Mouse (Mus musculus) A20 (cell line): Measurements from ENCODE around the gene Dnajb6.
"Not testable (repeated sequence)": the region's sequence is repeated elsewhere in the genome, so short reads cannot be mapped to it uniquely, and the experiment has no call there.

ENCODE experiments used
- DNase-seq: peaks from one replicate; pipeline ENCODE4 v3.0.0-alpha.2; 2011; ENCODE audit warnings: low read depth, low spot score

Dnajb6 gene

GRCm38 (mm10) chr5:29735557-29736061 lies at the start of gene Dnajb6, which contains the start of gene Gm5129:
Gene Dnajb6 (plus strand): TSS chr5:29735688.
Gene Gm5129 (minus strand): TSS chr5:29735936.
- DNase-seq = peak; percentile 98

- DNase-seq = peak; percentile 54
These were observed 47.8 kb upstream of the Dnajb6 start for GRCm38 (mm10) chr5:29687671-29688070.

DNA sequence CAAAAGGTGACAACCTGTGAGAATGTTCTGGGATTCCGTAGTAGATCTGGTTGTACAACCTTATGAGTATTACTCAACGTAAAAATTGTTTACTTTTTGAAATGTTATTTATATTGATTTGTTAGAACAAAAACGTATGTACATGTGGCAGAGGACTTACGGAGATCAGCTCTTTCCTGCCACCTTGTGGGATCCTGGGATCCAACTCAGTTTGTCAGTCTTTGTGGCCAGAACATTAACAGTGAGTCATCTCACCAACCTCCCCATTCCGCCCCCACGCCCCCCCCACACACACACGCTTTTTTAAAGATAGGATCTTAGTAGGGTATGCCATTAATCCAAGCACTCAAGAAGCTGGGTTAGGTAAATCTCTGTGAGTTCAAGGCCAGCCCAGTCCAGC lies 47.1 kb upstream of the Dnajb6 start:
- DNase-seq = no peak

- no peak for DNase-seq
These were observed 37.0 kb upstream of the Dnajb6 start for GRCm38 (mm10) chr5:29698493-29698892.

DNA sequence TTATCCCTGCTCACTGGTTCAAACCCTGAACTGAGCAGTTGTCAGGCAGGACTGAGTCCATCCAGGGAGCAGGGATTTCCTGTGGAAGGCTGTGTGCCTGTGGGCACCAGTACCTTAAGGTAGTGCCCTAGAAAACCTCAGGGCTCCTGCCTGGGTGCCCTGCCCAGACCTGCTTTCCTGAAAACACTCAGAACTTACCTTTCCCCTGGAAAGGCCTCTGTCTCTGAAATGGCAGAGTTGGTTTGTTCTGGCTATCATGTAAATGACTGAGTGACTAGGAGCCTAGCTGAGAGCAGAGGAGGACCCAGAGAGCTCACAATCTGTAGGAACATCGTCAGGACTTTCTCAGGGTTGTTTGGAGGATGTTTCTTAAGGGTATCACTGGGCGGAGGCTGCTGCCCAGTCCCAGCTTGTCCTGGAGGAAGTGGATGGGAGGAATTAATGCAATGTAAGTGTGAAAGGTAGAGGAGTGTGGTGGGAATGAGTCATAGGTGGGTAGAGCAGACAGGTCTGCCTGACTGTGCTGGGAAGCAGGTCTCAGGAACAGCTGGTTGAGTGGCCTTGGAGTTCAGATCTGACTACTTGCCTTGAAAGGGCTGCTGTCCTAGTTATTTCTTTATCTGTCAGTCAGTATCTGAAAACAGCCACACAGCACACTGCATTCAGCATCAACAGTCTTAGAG lies 35.8 kb upstream of the Dnajb6 start:
- DNase-seq = no peak

- DNase-seq = no peak
These were observed 28.2 kb upstream of the Dnajb6 start for GRCm38 (mm10) chr5:29707241-29707640.

- DNase-seq = no peak
These were observed 27.2 kb upstream of the Dnajb6 start for GRCm38 (mm10) chr5:29708258-29708657.

GRCm38 (mm10) chr5:29711631-29712030 lies 23.9 kb upstream of the Dnajb6 start:
- DNase-seq = no peak

- no peak for DNase-seq
These were observed 22.6 kb upstream of the Dnajb6 start for GRCm38 (mm10) chr5:29712906-29713305.

DNA sequence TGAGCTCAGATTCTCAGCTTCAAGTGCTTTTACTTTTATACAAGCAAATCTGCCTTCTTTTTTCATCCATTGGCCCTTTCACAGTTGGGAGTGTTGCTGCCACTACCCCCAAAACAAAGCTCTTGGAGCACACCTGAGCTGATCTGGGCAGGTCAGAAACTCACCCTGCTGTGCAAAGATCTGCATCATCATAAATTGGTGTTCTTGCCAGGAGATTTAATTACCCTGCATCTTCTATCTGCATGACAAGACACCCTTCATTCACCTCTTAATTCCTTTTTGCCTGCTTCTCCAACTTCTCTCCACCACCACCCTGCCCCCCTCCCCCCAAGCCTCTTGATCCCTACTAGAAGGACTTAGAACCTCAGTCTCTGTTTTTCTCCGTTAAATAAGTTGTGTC lies 14.3 kb upstream of the Dnajb6 start:
- DNase-seq = no peak

GRCm38 (mm10) chr5:29725369-29725768 lies 10.1 kb upstream of the Dnajb6 start:
- no peak for DNase-seq

GRCm38 (mm10) chr5:29726070-29726469 lies 9.4 kb upstream of the Dnajb6 start:
- not testable (repeated sequence) for DNase-seq

GRCm38 (mm10) chr5:29734831-29735510 lies 517 bp upstream of the Dnajb6 start:
- peak; percentile 63 for DNase-seq

GRCm38 (mm10) chr5:29736073-29736900 lies 799 bp downstream of the Dnajb6 start:
- no peak for DNase-seq

DNA sequence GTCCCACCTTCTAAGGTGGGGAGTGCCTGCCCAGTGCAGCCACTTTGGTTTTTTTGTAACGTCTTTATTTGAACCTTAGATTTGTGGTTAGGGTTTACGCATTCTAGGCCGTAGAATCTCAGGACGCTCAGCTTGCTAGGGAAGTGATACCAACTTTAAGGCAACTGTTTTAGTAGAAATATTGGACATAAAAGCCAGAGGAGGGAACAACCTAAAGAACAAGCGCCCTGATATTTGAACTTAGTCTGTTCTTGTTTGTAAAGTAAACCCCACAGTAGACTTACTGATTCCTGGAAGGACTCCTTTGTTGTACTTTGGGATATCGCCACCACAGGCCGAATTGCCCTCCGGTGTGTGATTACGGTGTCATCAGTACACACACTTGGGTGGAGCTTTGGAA lies 1.5 kb downstream of the Dnajb6 start:
- DNase-seq = peak; percentile 48

DNA sequence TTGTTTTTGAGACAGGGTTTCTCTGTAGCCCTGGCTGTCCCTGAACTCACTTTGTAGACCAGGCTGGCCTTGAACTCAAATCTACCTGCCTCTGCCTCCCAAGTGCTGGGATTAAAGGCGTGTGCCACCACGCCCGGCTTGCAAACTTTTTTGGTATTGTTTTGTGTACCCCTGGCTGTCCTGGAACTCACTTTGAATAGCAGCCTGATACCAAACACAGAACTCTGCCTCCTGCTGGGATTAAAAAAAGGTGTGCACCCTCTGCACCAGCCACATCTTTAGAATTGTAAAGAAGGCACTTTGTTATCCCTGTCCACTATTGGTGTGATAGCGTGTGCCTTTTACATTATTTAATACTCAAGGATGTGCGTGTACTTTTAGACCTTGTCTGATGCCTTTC lies 2.0 kb downstream of the Dnajb6 start:
- no peak for DNase-seq

- no peak for DNase-seq
These were observed 2.6 kb downstream of the Dnajb6 start for GRCm38 (mm10) chr5:29738076-29738475.

GRCm38 (mm10) chr5:29740651-29741050 lies 5.2 kb downstream of the Dnajb6 start:
- no peak for DNase-seq

DNA sequence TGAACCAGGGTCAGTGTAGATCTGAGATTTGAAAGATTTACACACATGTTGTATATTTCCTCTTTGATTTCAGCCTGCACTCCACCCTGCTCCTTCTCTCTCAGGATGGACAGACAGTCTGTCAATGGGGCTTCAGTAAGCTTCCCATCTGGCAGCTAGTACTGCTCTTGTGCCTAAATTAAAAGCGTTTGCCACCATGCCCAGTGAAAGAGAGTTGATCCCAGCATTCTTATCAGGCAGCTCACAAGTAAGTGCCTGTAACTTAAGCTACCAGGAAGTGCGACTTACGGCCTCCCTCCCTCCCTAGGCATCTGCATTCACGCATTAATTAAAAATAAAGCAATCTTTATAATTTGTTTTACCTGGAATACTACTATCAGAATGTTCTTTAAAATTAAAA lies 5.6 kb downstream of the Dnajb6 start:
- DNase-seq = no peak

DNA sequence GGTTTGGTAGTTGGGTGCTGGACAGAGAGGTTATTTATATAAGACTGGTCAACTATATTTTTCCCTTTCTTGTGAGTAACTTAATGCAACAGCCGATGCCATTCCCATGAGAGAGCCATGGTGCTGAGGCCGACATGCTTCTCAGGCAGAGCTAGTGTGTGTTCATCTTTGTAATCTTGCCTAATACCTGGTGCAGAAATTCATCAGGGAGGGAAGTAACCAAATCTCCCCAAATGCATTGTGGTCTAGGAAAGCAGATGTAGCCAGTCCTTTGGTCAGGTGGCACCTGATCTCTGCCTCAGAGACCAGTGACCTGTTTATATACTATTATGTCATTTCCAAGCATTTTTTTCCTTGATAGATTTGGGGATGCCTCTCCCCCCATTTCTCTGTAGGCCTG lies 12.2 kb downstream of the Dnajb6 start:
- no peak for DNase-seq

DNA sequence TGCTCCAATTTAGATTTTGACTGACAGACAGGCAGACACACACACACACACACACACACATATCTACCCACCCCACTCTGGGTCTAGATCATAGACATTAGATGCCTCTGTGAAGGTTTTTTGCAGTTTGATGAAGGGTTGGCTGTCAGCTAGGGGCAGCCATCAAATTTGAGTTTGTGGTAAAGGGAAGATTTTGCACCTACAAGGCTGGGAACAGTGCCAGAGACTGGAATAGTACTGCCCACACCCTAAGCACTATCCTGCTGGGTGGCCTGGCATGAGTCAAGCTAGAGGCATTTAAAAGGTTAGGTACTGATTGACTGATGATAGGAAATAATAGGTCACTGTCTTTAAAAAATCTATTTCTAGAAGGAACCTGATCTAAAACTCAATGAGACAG lies 15.8 kb downstream of the Dnajb6 start:
- DNase-seq = no peak

DNA sequence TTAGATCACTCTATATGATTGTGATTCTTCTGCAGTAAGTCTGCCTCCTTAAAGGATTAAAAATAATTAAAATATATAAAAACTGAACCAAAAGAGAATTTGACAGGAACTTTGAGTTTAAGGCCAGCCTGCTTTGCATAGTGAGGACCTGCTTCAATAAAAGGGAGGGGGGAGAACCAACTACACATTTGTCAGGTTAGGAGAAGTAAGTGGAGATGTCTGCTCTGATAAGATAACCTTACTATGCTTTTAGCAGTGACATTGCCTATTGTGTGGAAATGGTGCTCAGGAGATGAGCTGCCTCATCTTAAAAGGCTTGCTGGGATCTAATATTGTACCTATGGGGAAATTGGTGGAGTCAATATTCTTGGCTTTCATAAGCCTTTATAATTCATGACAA lies 17.4 kb downstream of the Dnajb6 start:
- DNase-seq = no peak
